Mouse (Mus musculus): ENCODE measurements around the gene Agpat2.

- TF ChIP-seq POLR2A (IDR thresholded peaks at IDR 0.05; ENCODE audit: insufficient read depth, low read length): no peak
- TF ChIP-seq CTCF (IDR thresholded peaks at IDR 0.05; ENCODE audit: low read depth, low read length): no peak
These were observed 4.3 kb downstream of the Agpat2 start for GRCm38 (mm10) chr2:26599965-26600364.
